Mouse (Mus musculus) erythroblast, embryonic 14.5 days (primary cell): ENCODE results near the gene Gm49354. TPM values are rescaled to one million over a fixed set of nuclear protein-coding genes. Genes with fewer than 3 reads are reported as not detected.
"Not testable (repeated sequence)": the region's sequence is repeated elsewhere in the genome, so short reads cannot be mapped to it uniquely, and the experiment has no call there.

Experiments
- H3K27me3 ChIP-seq: 2 replicates; pipeline ENCODE4 v1.6.1; 2012; ENCODE audit warnings: inconsistent platforms; ENCODE audit not compliant: control insufficient read depth
- H3K36me3 ChIP-seq: 2 replicates; pipeline ENCODE4 v1.6.1; 2012; ENCODE audit warnings: mild to moderate bottlenecking, inconsistent platforms; ENCODE audit not compliant: control insufficient read depth
- H3K4me1 ChIP-seq: 2 replicates; pipeline ENCODE4 v1.6.1; 2012; ENCODE audit warnings: inconsistent platforms; ENCODE audit not compliant: control insufficient read depth
- H3K4me3 ChIP-seq: replicated peaks from 2 replicates; pipeline ENCODE3; 2012; ENCODE audit warnings: moderate library complexity, mild to moderate bottlenecking, inconsistent platforms
- H3K9me3 ChIP-seq: 2 replicates; pipeline ENCODE4 v1.6.1; 2012; ENCODE audit warnings: low read length, inconsistent platforms, mixed read lengths; ENCODE audit not compliant: control insufficient read depth
- GATA1 ChIP-seq: IDR thresholded peaks from 2 replicates; pipeline ENCODE4 v1.6.1; 2012; ENCODE audit warnings: low read length, inconsistent platforms, mixed read lengths
- TAL1 ChIP-seq: IDR thresholded peaks from 3 replicates; pipeline ENCODE4 v1.6.1; 2012; ENCODE audit warnings: low read length, inconsistent platforms, mixed read lengths
- polyA plus RNA-seq: library from polyadenylated mRNA; stranded (reverse); fragments of >175 nt; gene quantifications from 2 replicates; pipeline ENCODE4 v1.2.3, GENCODE M21; 2012

Gm49354 gene
- polyA plus RNA-seq, 1 experiment = 10.5 TPM

- Histone ChIP-seq H3K4me1 (peaks cover 75% of the 10 kb centered on the region), H3K36me3 (peaks cover 100% of the 10 kb centered on the region), H3K27me3 (no peaks in the 10 kb centered on the region), H3K4me3 (no peak overlapping the region), H3K9me3 (no peaks in the 10 kb centered on the region)
- TF ChIP-seq GATA1 = no peak
- no peak for TF ChIP-seq TAL1
Observed at GRCm38 (mm10) chr13:59800077-59800476, 18.0 kb upstream of the Gm49354 start.

DNA sequence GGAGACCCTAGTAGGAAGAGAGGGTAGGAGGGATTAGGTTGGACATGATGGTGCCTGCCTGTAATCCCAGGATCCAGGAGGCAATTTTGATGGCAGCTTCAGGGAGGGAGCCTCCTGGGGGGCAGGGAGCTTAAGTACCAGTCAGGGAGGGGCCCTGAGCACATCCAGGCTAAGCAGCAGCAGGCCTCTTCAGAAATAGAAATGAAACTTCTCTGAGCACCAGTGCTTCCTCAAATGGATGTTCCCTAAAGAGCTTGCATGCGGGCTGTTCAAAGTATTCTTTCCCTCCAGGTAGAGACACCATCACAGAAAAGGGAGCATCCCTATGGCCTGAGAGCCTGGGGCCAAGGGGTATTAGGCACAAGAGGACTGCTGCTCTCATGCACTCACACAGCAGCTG, 16.3 kb upstream of the Gm49354 start:
- H3K4me3 ChIP-seq = no peak overlapping the region
- H3K4me1 ChIP-seq = peaks cover 84% of the 10 kb centered on the region
- no peak for TF ChIP-seq GATA1
- no peak for TF ChIP-seq TAL1
- H3K9me3 ChIP-seq = no peaks in the 10 kb centered on the region
- no peaks in the 10 kb centered on the region for H3K27me3 ChIP-seq
- peaks cover 100% of the 10 kb centered on the region for H3K36me3 ChIP-seq

GRCm38 (mm10) chr13:59796466-59796848, 14.4 kb upstream of the Gm49354 start:
- Histone ChIP-seq H3K9me3 (no peaks in the 10 kb centered on the region), H3K27me3 (no peaks in the 10 kb centered on the region), H3K4me3 (peak overlapping the region; percentile 43), H3K36me3 (peaks cover 100% of the 10 kb centered on the region), H3K4me1 (peaks cover 92% of the 10 kb centered on the region)
- TF ChIP-seq GATA1 = no peak
- TF ChIP-seq TAL1 = no peak

- TF ChIP-seq TAL1 (peak; percentile 92), GATA1 (peak; percentile 80)
- peaks cover 100% of the 10 kb centered on the region for H3K36me3 ChIP-seq
- H3K4me3 ChIP-seq = peak overlapping the region; percentile 43
- H3K4me1 ChIP-seq = peaks cover 95% of the 10 kb centered on the region
- no peaks in the 10 kb centered on the region for H3K9me3 ChIP-seq
- H3K27me3 ChIP-seq = no peaks in the 10 kb centered on the region
Observed at GRCm38 (mm10) chr13:59795807-59796465, 13.9 kb upstream of the Gm49354 start.

DNA sequence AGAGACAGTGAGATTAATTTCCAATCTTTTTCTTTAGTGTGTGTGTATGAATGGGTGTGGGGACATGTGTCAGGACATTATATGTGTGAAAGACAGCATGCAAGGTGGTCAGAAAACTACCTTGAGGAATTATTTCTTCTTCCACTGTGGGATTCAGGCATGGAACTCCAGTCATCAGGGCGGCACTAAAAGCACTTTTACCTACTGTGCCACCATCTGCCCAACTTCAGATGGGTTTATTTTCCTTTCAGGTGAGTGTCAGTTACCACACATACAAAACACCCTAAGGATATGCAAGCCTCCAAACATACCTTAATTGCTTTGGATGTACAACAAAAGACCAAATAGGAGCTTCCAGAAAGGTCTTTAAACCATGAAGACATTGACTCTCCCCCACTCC, 12.7 kb upstream of the Gm49354 start:
- TF ChIP-seq GATA1 (no peak), TAL1 (no peak)
- Histone ChIP-seq H3K27me3 (no peaks in the 10 kb centered on the region), H3K36me3 (peaks cover 100% of the 10 kb centered on the region), H3K4me1 (peaks cover 92% of the 10 kb centered on the region), H3K4me3 (no peak overlapping the region), H3K9me3 (no peaks in the 10 kb centered on the region)

DNA sequence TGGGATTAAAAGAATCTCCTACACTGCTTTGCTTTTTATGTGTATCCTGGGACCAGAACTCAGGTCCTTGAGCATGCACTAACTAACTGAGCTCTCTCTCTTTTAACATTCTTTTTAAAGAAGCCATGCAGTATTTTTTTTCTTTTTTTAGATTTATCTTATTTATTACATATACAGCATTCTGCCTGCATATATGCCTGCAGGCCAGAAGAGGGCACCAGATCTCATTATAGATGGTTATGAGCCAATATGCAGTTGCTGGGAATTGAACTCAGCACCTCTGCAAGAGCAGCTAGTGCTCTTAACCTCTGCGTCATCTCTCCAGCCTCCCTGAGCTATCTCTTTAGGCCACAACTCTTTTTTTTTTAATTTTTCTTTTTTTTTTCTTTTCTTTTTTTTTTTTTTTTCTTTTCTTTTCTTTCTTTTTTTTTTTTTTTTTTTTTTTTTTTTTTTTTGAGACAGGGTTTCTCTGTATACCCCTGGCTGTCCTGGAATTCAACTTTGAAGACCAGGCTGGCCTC, 2.2 kb downstream of the Gm49354 start:
- H3K36me3 ChIP-seq = peaks cover 99% of the 10 kb centered on the region
- H3K4me1 ChIP-seq = peaks cover 29% of the 10 kb centered on the region
- peaks cover 11% of the 10 kb centered on the region for H3K9me3 ChIP-seq
- H3K4me3 ChIP-seq, H3K27me3 ChIP-seq: not testable (repeated sequence)

GRCm38 (mm10) chr13:59779213-59779612, 2.8 kb downstream of the Gm49354 start:
- peaks cover 11% of the 10 kb centered on the region for H3K9me3 ChIP-seq
- H3K4me3 ChIP-seq = no peak overlapping the region
- no peak for TF ChIP-seq GATA1
- TF ChIP-seq TAL1 = no peak
- H3K36me3 ChIP-seq = peaks cover 99% of the 10 kb centered on the region
- peaks cover 30% of the 10 kb centered on the region for H3K4me1 ChIP-seq
- no peaks in the 10 kb centered on the region for H3K27me3 ChIP-seq

- peaks cover 67% of the 10 kb centered on the region for H3K4me1 ChIP-seq
- H3K9me3 ChIP-seq = peaks cover 1% of the 10 kb centered on the region
- no peak overlapping the region for H3K4me3 ChIP-seq
- peaks cover 99% of the 10 kb centered on the region for H3K36me3 ChIP-seq
- H3K27me3 ChIP-seq = no peaks in the 10 kb centered on the region
- TF ChIP-seq TAL1 (no peak), GATA1 (no peak)
Observed at GRCm38 (mm10) chr13:59775168-59775567, 6.9 kb downstream of the Gm49354 start.

- H3K4me1 ChIP-seq = peaks cover 77% of the 10 kb centered on the region
- TF ChIP-seq TAL1 (no peak), GATA1 (no peak)
- H3K27me3 ChIP-seq = no peaks in the 10 kb centered on the region
- no peaks in the 10 kb centered on the region for H3K9me3 ChIP-seq
- peaks cover 94% of the 10 kb centered on the region for H3K36me3 ChIP-seq
- peak overlapping the region; percentile 100 for H3K4me3 ChIP-seq
Observed at GRCm38 (mm10) chr13:59771257-59771656, 10.8 kb downstream of the Gm49354 start.

- H3K27me3 ChIP-seq = no peaks in the 10 kb centered on the region
- TF ChIP-seq TAL1 = no peak
- peak; percentile 44; the same call in 1 of the 2 replicates for TF ChIP-seq GATA1
- H3K4me3 ChIP-seq = peak overlapping the region; percentile 100
- H3K4me1 ChIP-seq = peaks cover 79% of the 10 kb centered on the region
- peaks cover 94% of the 10 kb centered on the region for H3K36me3 ChIP-seq
- no peaks in the 10 kb centered on the region for H3K9me3 ChIP-seq
Observed at GRCm38 (mm10) chr13:59770847-59771246, 11.2 kb downstream of the Gm49354 start.
